Mouse (Mus musculus) midbrain, embryonic 14.5 days (tissue): ENCODE results near the gene Olfr74. TPM values are rescaled to one million over a fixed set of nuclear protein-coding genes. Genes with fewer than 3 reads are reported as not detected.

Experiments used
- polyA plus RNA-seq: library from polyadenylated mRNA; unstranded; fragments of >200 nt; fragmentation: Nextera tagmentation; extraction: Ambion mirVana; gene quantifications from 2 replicates; pipeline ENCODE4 v1.2.1, GENCODE M21; 2014

Olfr74 gene
- polyA plus RNA-seq, 1 experiment from 2014 or later, result not detected

Other genes with a start within 250 kb of the Olfr74 start
- gene Olfr1138, start 234.7 kb downstream of the Olfr74 start, polyA plus RNA-seq, result not detected in 2 replicates
- not detected in 2 replicates for gene Olfr1140, start 230.9 kb downstream of the Olfr74 start, polyA plus RNA-seq
- not detected in 2 replicates for gene Olfr1141, start 220.7 kb downstream of the Olfr74 start, polyA plus RNA-seq
- not detected in 2 replicates for gene Olfr152, start 195.2 kb downstream of the Olfr74 start, polyA plus RNA-seq
- gene Olfr1143, start 174.1 kb downstream of the Olfr74 start, polyA plus RNA-seq, result not detected in 2 replicates
- gene Olfr1145, start 164.8 kb downstream of the Olfr74 start, polyA plus RNA-seq, result not detected in 2 replicates
- not detected in 2 replicates for gene Olfr1148, start 144.1 kb downstream of the Olfr74 start, polyA plus RNA-seq
- not detected in 2 replicates for gene Olfr1150-ps1, start 130.7 kb downstream of the Olfr74 start, polyA plus RNA-seq
- not detected in 2 replicates for gene Olfr1151, start 118.8 kb downstream of the Olfr74 start, polyA plus RNA-seq
- not detected in 2 replicates for gene Olfr1152, start 108.2 kb downstream of the Olfr74 start, polyA plus RNA-seq
- gene Olfr1153, start 79.7 kb downstream of the Olfr74 start, polyA plus RNA-seq, result not detected in 2 replicates
- gene Olfr1154, start 69.5 kb downstream of the Olfr74 start, polyA plus RNA-seq, result not detected in 2 replicates
- not detected in 2 replicates for gene Olfr1155, start 29.5 kb downstream of the Olfr74 start, polyA plus RNA-seq
- gene Olfr1156, start 21.6 kb downstream of the Olfr74 start, polyA plus RNA-seq, result not detected in 2 replicates
- gene Olfr1157, start 6.4 kb downstream of the Olfr74 start, polyA plus RNA-seq, result not detected in 2 replicates
- gene Olfr1158, start 15.4 kb upstream of the Olfr74 start, polyA plus RNA-seq, result not detected in 2 replicates
- gene Olfr1160, start 33.6 kb upstream of the Olfr74 start, polyA plus RNA-seq, result not detected in 2 replicates
- not detected in 2 replicates for gene Olfr1161, start 48.1 kb upstream of the Olfr74 start, polyA plus RNA-seq
- not detected in 2 replicates for gene Olfr73, start 63.0 kb upstream of the Olfr74 start, polyA plus RNA-seq
- gene Olfr1162, start 76.5 kb upstream of the Olfr74 start, polyA plus RNA-seq, result not detected in 2 replicates
- gene Olfr1163, start 97.2 kb upstream of the Olfr74 start, polyA plus RNA-seq, result not detected in 2 replicates
- not detected in 2 replicates for gene Olfr1164, start 119.3 kb upstream of the Olfr74 start, polyA plus RNA-seq
- not detected in 2 replicates for gene Olfr1166, start 153.6 kb upstream of the Olfr74 start, polyA plus RNA-seq
- gene Olfr1167, start 180.5 kb upstream of the Olfr74 start, polyA plus RNA-seq, result not detected in 2 replicates
- gene Olfr1168, start 207.2 kb upstream of the Olfr74 start, polyA plus RNA-seq, result not detected in 2 replicates